Comparison of ENCODE assay signal across 8 mouse cellular contexts in the genomic region with DNA sequence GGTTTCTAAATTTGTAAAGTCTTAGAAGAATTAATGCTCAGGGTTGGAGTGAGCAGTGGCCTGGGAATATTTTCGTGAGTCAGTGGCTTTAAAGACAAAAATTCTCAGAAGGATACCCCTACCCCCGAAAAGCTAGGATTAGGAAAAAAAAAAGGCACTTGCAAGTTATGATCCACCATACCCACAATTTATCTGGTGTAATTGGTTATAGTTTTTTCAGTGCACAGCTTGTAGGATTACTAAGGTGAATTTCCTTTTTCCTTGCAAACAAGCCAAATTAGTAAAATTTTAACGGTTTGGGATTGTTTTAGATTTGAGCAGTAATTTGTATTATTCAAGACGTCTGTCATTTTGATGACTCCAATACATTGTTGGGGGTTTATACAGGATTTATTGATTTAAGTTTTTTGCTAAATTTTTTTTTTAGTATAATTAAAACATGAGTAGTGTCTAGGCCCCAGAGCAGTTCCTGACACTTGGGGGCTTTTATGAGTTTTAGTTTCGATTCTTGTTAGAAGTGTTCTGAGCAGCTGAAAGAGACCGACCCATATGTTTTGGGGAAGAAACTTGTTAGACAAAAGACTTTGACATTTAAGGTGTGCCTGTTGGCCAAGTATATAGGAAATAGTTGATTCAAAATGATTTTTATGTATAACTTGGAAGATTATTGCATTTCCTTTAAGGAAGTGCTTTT. TPM values are rescaled to one million over a fixed set of nuclear protein-coding genes. Genes with fewer than 3 reads are reported as not detected.
A peak's percentile ranks its signal among the peaks of the same experiment; 100 is the strongest.
DNase-seq lines count a peak whose midpoint lies in the region; ATAC-seq and TF ChIP-seq lines count a peak whose summit lies in the region.

No protein-coding gene starts in this region.

- no peaks in the 10 kb centered on the region for H3K9me3 ChIP-seq in forebrain, embryonic 15.5 days
- no peaks in the 10 kb centered on the region for H3K9me3 ChIP-seq in liver, embryonic 15.5 days (replicated peaks)

- H3K36me3 ChIP-seq in forebrain, embryonic 15.5 days = 0 out of 2 replicates have a peak, but pooled peaks cover 4% of the 10 kb centered on the region
- peaks cover 26% of the 10 kb centered on the region for H3K36me3 ChIP-seq in liver, embryonic 15.5 days (replicated peaks)

- intact Hi-C loops in gastrocnemius, adult 2 months (cut with DNase I) = loop anchor here (2.0 kb wide), 1 partner anchor 69 kb away; no protein-coding TSS in a partner anchor
- intact Hi-C loops in gastrocnemius, postnatal 14 days (cut with DNase I; ENCODE audit: low total_unique reads) = no loop called here

- peak overlapping the region; percentile 91 for H3K9ac ChIP-seq in forebrain, embryonic 15.5 days (replicated peaks)
- H3K9ac ChIP-seq in liver, embryonic 15.5 days = peak overlapping the region; percentile 93

- no peak for ATAC-seq in forebrain, embryonic 15.5 days (replicated peaks)
- ATAC-seq in liver, embryonic 15.5 days (ENCODE audit: insufficient read depth) = no peak

- no peaks in the 10 kb centered on the region for H3K27me3 ChIP-seq in forebrain, embryonic 15.5 days
- H3K27me3 ChIP-seq in liver, embryonic 15.5 days = no peaks in the 10 kb centered on the region

- TF ChIP-seq CTCF in gastrocnemius, adult 2 months (IDR thresholded peaks at IDR 0.05) = no peak

- DNase-seq in gastrocnemius, adult 2 months = no peak
- DNase-seq in gastrocnemius, postnatal 14 days = no peak
- DNase-seq in A20 (ENCODE audit: low read depth, low spot score) = peak; percentile 72
- DNase-seq in right cerebral cortex, postnatal 4 days = no peak
- no peak for DNase-seq in testis, postnatal 10 days (ENCODE audit: low spot score)
- no peak for DNase-seq in cerebellum, adult 18-20 months

- peaks cover 34% of the 10 kb centered on the region for H3K4me1 ChIP-seq in forebrain, embryonic 15.5 days
- H3K4me1 ChIP-seq in liver, embryonic 15.5 days (replicated peaks) = peaks cover 51% of the 10 kb centered on the region

- peak overlapping the region; percentile 83 for H3K4me2 ChIP-seq in forebrain, embryonic 15.5 days (replicated peaks)
- H3K4me2 ChIP-seq in liver, embryonic 15.5 days = peak overlapping the region; percentile 88

- WGBS in forebrain, embryonic 15.5 days = 23% methylated on average over 6 of the region's 6 CpGs
- 9% methylated on average over 6 of the region's 6 CpGs for WGBS in liver, embryonic 15.5 days (ENCODE audit: insufficient replicate concordance)

- peak overlapping the region; percentile 93 for H3K4me3 ChIP-seq in gastrocnemius, adult 2 months
- peak overlapping the region; percentile 96 for H3K4me3 ChIP-seq in forebrain, embryonic 15.5 days
- H3K4me3 ChIP-seq in liver, embryonic 15.5 days (replicated peaks) = peak overlapping the region; percentile 93

- peak overlapping the region; percentile 99 for H3K27ac ChIP-seq in gastrocnemius, adult 2 months
- peak overlapping the region; percentile 94 for H3K27ac ChIP-seq in forebrain, embryonic 15.5 days (replicated peaks)
- peak overlapping the region; percentile 96 for H3K27ac ChIP-seq in liver, embryonic 15.5 days (replicated peaks)

RNA-seq across cellular contexts. Expression of a gene that starts 1.1 kb away (rescaled TPM):
- total RNA-seq in gastrocnemius, adult 2 months (2021) = 10 to 100 TPM; 15.1 to 21.7 TPM
- 10 to 100 TPM; 14.3 to 14.6 TPM for total RNA-seq in gastrocnemius, postnatal 14 days (2021)
- 31.8 and 33.5 TPM in 2 replicates for polyA plus RNA-seq in forebrain, embryonic 15.5 days (2015; fragmentation: Nextera tagmentation; extraction: Ambion mirVana)
- polyA plus RNA-seq in liver, embryonic 15.5 days (2015; fragmentation: Nextera tagmentation; extraction: Ambion mirVana) = 7.4 and 8.9 TPM in 2 replicates
